Mouse (Mus musculus) granulocyte monocyte progenitor cell, adult 5-6 weeks (primary cell): ENCODE data around the gene Gpr68. TPM values are rescaled to one million over a fixed set of nuclear protein-coding genes. Genes with fewer than 3 reads are reported as not detected.

Experiments
- ATAC-seq: replicated peaks from 2 replicates; pipeline ENCODE4 v1.8.0; 2016; ENCODE audit warnings: mild to moderate bottlenecking, moderate TSS enrichment, inconsistent platforms; ENCODE audit not compliant: poor library complexity, severe bottlenecking
- total RNA-seq, 2 experiments: library from RNA; stranded (forward) in 1 of 2; stranded (reverse) in 1 of 2; fragments of 200-712, 200-1000 nt in 1 of 2; fragments of >200 nt in 1 of 2; fragmentation: Nextera tagmentation in 1 of 2; gene quantifications; 2 replicates each; pipeline ENCODE4 v1.2.3; 2014 to 2017

The Gpr68 gene
- total RNA-seq, 2 experiments from 2014 or later = 1.6 TPM; not detected in 1

DNA sequence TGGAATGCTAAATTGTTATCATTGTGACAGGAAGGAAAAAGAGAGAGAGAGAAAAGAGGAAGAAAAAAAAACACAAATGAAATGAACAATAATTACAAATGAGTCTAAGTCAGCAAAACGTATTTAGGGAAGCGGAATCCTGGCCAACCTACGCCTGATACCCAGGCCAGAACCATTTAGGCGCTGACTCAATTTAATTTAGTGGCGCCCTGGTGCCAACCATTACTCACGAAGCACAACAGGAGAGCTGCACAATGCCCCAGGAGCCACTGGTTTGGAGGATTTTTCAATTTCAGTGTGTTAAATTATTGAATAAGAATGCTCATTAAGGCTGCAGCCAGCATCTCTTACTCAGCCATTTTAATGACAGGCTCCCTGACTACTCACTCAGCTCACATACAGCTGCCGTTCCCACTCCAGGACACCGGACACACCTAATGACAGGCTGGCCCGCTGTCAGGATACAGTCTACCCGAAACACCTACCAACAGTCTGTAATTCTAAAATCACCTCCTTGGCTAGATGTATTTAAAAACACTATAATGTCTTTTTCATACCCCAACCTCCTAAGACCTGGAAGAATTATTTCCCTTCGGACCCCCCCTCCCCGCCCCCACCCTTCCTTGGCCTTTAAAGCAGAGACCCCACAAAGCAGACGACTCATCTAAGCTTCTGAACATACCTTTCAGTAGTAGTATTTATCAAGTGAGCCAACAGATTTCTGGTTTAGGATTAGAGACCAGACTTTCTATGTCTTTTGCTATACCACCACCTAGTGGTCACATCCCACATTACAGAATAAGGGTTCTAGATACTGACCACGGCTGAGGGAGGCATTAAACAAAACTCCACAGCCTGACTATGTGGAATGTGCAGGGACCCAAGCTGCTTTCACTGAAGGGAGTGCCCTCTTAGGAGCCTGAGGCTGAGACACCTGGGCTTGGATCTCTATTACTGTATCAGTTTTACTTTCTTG lies 17.9 kb upstream of the Gpr68 start:
- peak; percentile 38 for ATAC-seq

DNA sequence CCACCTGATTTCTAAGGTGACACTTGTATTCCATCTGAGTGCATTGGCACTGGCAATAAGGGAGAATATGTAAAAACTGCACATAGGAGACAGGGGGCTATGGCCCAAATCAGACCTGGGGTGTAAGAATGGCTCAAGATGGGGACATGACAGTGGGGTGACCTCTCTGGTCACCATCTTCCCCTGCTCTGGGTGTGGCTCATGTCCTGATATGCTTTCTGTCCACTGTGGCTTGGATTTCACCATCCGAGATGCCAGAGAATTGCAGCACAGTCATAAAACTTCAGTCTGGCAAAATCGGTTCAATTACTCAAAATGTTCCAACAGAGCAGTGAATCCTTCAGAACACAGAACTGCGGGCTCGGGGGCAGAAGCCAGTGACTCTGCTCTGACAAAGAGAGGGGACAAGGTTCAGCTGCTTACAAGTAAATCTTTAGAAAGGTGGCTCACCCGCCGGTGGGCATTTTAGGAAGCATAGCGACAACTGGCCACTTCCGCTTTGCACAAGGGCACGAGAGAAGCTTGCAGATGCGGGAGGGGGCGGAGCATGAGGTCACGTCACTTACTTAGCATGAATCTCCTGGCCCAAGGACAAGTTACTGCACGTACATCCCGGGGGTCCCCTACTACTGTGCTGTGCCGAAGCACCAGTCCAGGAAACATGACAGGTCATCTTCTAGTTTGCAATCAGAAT lies 16.8 kb upstream of the Gpr68 start:
- peak; percentile 81 for ATAC-seq

DNA sequence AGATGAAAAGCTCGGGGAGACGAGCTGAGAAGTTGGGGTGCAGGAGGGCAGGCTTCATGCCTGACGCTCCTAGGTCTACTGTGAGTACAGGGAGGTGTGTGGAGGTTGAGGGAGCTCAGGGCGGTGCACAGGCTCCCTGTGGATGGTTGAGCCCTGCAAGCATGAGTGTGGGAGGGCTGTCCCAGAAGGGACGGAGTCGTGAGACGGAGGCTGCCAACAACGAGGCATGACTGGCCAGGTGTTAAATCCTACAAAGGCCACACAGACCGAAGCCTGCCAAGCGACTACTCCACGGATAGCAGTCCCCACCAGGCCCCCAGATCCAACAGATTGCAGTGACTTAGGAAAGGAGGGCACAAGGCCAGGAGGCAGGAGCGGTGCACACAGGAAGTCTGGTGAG lies 2.7 kb upstream of the Gpr68 start:
- ATAC-seq = no peak

DNA sequence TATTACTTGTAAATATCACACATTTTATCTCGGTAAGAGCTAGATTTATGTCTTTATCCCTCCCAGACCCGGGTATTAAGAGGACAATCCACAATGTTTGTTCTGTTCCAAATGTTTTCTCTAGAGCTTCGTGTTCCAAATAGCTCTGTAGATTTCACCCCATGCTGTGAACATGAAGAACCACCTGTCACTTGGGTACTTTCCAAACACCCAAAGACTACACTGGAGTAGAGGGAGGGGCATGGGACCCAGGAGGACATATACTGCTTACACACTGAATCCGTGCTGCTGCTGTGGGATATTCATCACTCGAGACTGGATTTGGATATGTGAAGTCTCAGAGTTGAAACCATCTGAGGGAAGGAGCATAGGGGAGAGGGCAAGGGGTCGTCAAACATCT lies 1.8 kb upstream of the Gpr68 start:
- ATAC-seq = no peak

DNA sequence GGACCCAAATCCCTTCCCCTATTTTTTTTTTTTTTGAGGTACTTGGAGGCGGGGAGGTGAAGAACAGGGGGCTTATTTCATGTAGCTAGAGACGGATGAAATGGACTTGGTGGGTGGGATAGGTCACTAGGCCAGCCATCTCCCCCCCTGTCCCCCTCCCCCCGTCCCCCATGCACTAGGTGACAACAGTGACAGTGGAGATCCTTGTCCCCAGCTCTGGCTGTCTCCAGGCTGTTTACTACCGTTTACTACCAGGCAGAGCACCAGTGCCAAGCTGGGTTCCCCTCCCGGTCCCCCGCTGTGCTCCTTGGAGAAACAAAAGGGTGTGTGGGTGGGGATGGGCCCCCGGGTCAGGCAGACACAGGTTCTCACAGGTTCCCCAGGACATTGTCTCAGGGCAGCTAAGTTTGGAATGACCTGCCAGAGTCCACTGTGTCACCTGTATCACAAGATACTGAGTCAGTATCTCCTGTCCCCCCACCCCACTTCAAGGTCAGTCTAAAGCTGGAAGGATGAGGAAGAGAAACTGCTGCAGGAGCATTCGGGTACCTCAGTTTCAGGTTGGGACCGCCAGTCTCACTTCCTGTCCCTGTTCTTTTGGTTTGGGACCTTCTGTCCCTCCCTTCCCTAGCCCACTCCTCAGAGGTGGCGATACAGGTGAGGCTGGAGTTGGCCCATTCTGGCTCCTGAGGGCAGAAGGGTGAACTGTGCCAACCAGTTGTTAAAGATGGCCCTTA lies 468 bp upstream of the Gpr68 start:
- ATAC-seq = peak; percentile 41

- no peak for ATAC-seq
Observed at GRCm38 (mm10) chr12:100906861-100907260, 1.1 kb downstream of the Gpr68 start.

DNA sequence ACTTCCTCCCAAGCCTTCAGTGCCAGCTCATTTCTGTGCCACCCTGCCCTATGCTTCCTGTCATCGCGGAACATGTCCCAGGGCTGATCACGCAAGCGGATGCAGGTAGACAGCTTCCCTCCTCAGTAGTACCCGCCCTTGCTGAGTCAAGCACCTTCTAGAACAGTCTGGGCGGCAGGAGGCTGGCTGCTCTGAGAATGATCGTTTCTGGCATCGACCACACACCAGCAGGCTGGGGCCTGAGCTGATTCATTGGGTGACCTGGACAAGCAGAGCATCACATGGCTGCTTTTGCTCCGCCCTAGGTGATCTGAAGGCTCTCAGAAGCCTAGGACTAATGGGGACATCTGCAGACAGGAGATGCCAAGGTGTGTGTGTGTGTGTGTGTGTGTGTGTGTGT lies 4.2 kb downstream of the Gpr68 start:
- ATAC-seq = no peak

DNA sequence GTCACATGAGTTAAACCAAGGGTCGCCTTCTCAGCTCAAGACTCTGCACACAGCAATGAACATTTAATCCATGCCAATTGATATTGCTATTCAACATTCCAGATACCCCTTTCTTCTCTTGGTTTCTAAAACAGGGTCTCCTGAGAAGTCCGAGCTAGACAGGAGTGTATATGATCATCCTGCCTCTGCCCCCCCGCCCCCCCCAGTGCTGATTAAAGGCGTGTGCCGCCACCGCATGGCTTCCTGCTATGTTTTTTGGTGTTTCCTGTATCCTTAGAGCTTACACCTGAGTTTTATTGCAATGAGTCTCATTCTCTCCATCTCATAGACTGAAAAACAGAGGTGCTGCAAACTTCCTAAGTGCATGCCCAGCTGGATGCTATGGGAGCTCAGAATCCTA lies 6.6 kb downstream of the Gpr68 start:
- no peak for ATAC-seq

DNA sequence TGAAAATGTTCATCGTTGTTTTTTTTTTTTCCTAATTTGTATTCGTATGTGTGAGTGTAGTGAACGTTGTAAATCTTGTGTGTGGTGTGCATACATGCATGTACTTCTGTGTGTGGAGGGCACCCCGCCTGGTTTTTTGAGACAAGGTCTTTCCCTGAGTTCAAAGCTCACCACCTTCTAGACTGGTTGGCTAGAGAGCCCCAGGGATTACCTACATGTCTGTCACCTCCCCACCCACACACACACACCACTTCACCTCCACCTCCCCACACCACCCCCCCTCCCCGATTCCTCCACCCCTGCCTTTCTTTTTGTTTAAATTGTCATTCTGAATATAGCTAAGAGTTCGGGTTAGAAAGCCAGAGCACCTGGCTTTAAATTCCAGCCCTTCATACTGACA lies 7.1 kb downstream of the Gpr68 start:
- ATAC-seq = no peak

DNA sequence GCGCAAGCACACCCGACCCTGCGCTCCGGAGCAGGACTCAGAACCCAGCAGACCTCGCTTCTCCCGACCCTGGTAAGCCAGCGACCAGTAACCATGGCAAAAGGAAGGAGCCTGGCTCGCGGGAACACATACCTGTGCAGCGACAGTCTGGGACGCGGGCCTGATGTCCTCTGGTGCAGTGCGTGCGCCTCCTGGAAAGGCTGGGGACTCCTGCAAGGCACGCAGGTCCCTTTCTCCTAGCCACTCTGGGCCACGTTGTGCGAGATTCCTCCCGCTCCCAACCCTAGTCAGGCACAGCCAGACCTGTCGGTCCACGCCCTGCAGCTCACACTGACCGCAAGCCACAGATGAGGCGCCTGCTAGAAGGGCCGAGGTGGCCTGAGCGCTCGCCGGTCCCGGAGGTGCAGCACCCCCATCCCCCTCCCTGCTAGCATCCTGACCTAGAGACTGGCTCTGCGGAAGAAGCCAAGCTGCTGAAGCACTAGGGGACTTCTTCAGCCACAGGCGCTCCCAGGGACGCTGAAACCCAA lies 8.8 kb downstream of the Gpr68 start:
- ATAC-seq = peak; percentile 64

DNA sequence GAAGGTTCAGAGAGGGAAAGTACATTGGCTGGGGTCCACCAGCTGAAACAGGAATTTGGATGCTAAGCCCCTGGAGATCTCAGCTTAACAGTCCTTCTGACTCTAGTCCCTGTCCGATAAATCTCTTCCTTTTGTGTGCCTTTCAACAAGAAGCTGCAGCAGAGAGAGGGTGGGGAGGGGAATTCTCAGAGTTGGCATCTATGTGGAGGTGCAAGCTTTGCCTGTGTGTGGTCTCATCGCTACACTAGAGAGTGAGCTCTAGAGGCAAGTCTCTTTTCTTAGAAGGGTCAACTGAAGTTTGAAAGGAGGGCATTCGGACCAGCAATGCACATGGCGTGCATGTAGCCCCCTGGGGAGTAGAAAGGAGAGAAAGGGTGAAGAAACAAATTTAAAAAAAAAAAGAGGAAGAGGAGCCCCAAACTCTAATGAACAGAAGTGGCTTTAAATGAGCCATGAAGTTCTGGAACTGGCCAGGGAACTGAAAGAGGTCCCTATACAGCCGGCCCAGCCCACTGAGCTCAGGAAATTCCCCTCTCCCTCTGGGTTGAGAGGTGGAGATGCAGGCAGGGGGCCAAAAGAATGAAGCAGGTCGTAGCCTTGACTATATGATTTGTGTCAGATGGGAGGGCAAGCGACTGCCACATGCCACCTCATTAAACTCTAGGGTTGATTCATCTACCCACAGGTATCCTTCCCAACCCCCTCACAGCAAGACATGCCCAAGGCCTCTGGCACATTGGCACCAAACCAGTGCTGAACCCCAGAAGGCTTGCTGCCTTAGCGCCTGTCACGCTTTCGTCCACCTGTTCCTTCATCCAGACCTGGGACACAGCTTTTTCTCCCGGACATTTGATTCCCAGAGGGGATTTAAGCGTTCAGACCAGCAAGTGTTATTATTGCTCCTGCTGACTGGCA lies 10.0 kb downstream of the Gpr68 start:
- ATAC-seq = peak; percentile 52

DNA sequence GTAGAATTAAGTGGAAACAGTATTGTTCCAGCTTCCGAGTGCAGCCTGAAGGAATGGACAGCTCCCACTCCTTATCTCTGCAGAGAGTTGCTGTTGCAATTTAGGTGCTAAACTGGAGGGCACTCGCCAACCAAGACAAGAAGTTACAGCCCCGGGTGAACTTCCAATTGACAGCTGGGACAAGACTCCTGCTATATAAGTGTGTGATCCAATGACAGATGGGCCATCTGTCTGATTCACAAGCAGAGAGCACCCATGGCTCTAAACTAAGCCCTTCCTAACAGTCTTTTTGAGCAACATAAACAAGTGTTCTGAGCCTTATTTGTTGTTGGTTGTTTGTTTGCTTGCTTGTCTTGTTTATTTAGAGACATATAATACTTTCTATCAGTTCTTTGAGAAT lies 11.3 kb downstream of the Gpr68 start:
- ATAC-seq = no peak

GRCm38 (mm10) chr12:100895504-100895903 lies 12.5 kb downstream of the Gpr68 start:
- no peak for ATAC-seq

- no peak for ATAC-seq
Observed at GRCm38 (mm10) chr12:100890548-100890947, 17.4 kb downstream of the Gpr68 start.

GRCm38 (mm10) chr12:100887801-100888258 lies 20.2 kb downstream of the Gpr68 start:
- ATAC-seq = peak; percentile 65

- ATAC-seq = no peak
Observed at GRCm38 (mm10) chr12:100886877-100887276, 21.1 kb downstream of the Gpr68 start.

DNA sequence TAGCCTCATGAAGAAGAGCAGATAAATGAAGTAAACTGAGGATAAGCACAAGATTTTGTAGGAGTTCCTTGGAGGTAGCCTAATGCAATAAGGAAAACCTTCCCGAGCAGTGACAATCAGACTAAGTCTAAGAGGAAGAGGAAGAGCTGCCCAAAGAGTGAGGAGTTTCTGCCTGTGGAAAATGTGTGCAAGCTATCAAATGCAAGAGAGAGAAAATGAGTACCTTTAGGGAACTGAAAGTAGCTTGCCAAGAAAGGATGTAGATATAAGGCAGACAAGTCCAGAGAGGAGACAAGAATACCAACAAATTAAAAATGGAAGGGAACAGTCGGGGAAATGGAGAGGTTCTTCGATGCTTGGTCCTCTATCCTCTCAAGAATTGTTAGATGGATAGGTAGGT lies 22.4 kb downstream of the Gpr68 start:
- ATAC-seq = peak; percentile 76

DNA sequence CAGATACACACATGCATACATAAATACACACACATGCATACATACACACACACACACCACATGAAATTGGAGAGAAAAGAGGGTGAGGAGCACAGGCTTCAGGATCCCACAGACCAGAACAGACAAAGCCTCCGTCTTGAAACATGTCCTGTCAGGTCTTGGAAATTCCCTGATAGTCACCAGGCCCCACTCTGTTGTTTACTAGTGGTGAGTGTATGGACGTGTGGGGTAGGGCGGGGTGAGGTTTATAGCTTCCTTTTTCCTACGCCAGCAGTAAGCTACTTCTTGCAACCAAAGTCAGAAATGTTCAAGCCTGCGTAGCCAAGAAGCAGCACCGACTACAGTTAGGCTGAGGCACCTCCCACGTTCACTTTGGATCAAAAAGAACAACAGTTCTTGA lies 24.8 kb downstream of the Gpr68 start:
- ATAC-seq = peak; percentile 9; the same call in 1 of the 2 replicates

DNA sequence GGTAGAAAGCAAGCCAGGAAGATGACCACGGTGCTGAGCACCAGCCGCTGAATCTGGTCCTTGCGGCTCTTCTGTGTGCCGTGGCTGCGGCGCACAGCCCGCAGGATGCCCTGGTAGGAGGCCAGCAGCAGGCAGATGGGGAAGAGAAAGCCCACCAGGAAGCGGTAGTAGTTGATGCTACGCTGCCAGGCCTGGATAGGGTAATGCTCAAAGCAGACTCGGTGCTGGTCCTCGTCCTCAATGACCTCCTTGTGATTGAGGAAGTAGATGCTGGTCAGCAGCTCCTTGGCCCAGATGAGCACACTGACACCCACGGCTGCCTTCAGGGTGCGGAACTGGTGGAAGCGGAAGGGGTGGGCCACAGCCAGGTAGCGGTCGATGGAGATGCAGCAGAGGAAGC lies 29.4 kb downstream of the Gpr68 start:
- peak; percentile 85 for ATAC-seq
